Mouse (Mus musculus) embryonic facial prominence, embryonic 15.5 days (tissue): ENCODE measurements around the gene Tmem243. TPM values are rescaled to one million over a fixed set of nuclear protein-coding genes. Genes with fewer than 3 reads are reported as not detected.

Source experiments
- ATAC-seq: fragments of 200-750 bp; cut with Nextera tagmentation; 2 replicates; pipeline ENCODE4 v1.8.0; 2017; ENCODE audit warnings: low read depth, moderate TSS enrichment; ENCODE audit not compliant: insufficient number of reproducible peaks, low FRiP score, low TSS enrichment
- H3K27ac ChIP-seq: fragments of 300-500 bp; sonication (generic); replicated peaks from 2 replicates; pipeline ENCODE4 v1.5.1; 2015; ENCODE audit warnings: mild to moderate bottlenecking, inconsistent platforms
- H3K27me3 ChIP-seq: fragments of 300-500 bp; sonication (generic); 2 replicates; pipeline ENCODE4 v1.6.1; 2015; ENCODE audit warnings: inconsistent platforms
- H3K36me3 ChIP-seq: fragments of 300-500 bp; sonication (generic); 2 replicates; pipeline ENCODE4 v1.6.1; 2015; ENCODE audit warnings: mild to moderate bottlenecking, inconsistent platforms
- H3K4me1 ChIP-seq: fragments of 300-500 bp; sonication (generic); 2 replicates; pipeline ENCODE4 v1.6.1; 2015; ENCODE audit warnings: inconsistent platforms
- H3K4me2 ChIP-seq: fragments of 300-500 bp; sonication (generic); replicated peaks from 2 replicates; pipeline ENCODE4 v1.6.1; 2015; ENCODE audit warnings: mild to moderate bottlenecking, inconsistent platforms
- H3K4me3 ChIP-seq: fragments of 300-500 bp; sonication (generic); replicated peaks from 2 replicates; pipeline ENCODE4 v1.5.1; 2015; ENCODE audit warnings: mild to moderate bottlenecking, inconsistent platforms
- H3K9ac ChIP-seq: fragments of 300-500 bp; sonication (generic); 2 replicates; pipeline ENCODE4 v1.6.1; 2015; ENCODE audit warnings: inconsistent platforms
- H3K9me3 ChIP-seq: fragments of 300-500 bp; sonication (generic); replicated peaks from 2 replicates; pipeline ENCODE4 v1.6.1; 2016; ENCODE audit warnings: inconsistent platforms
- WGBS: fragments of 180-500 bp; shearing (Covaris S2); methylation state at CpG from one replicate; pipeline ENCODE4 v1.1.7; 2015; 5-methylcytosine and 5-hydroxymethylcytosine counted together
- polyA plus RNA-seq: library from polyadenylated mRNA; unstranded; fragments of >200 nt; fragmentation: Nextera tagmentation; extraction: Ambion mirVana; gene quantifications from 2 replicates; pipeline ENCODE4 v1.2.1, GENCODE M21; 2015

Tmem243 gene
- polyA plus RNA-seq, 1 experiment from 2014 or later, result 14.5 TPM

DNA sequence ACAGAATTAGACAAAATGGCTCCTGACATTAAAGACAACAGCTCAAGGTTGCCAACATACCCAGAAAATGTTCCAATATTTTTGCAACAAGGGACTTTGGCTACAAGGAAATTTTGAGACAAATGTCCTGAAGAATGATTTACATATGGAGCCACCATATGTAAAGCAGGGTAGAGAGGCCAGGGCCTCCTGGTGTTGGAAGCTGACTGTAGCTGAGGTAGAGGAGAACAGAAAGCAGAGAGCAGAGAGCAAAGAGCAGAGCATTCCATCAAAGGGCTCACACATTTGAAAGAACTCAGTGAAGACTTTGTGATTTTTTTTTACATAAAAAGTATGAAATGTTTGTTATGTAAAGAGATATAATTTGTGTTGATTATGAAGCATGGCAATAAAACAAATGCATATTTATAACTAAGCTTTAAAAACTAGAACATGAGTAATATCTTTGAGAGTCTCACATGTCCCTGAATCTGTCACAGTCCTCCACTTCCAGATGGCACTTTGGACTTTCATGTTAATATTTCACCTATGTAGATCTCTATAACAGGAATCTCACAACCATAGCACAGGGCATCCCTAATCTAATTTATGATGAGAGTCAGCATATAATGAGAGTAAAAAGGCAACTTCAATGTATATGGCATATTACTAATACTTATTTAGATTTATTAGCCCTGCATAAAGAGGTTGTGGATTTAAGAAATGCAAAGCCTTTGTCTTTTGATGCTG lies 20.5 kb upstream of the Tmem243 start:
- ATAC-seq, result no peak
- Histone ChIP-seq H3K27me3 (no peaks in the 10 kb centered on the region), H3K36me3 (no peaks in the 10 kb centered on the region), H3K27ac (no peak overlapping the region), H3K4me2 (no peak overlapping the region), H3K4me1 (no peaks in the 10 kb centered on the region), H3K4me3 (no peak overlapping the region), H3K9me3 (no peaks in the 10 kb centered on the region), H3K9ac (no peak overlapping the region)

DNA sequence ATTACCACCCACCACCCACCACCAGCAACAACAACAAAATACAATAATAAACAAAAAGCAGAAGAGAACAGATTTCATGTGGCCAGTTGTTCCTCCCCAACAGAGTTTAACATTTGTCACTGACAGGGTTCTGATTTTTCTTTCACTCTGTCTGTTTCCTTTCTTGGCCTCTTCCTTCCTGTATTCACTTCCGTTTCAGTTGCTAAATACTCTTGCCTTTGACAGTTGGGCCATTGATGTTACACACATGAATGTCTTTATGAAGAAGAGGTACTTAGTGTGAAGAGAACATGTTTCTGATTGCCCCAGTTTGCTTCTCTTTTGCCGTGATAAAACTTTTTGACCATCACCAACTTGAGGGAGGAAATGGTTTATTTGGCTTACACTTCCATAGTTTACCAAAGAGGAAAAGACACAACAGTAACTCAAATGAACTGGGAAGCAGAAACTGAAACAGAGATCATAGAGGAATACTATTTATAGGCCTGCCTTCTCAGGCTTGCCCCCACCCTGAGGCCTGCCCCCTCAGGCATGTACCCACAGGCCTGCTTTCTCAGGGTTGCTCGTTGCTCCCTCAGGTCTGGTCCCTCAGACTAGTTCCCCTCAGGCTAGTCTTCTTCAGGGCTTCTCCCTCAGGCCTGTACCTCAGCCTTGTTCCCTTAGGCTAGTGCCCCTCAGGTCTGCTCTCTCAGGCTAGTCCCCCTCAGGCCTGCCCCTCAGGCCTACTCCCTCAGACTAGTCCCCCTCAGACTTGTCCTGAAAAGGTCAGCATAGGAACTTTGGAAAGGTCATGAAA lies 13.3 kb upstream of the Tmem243 start:
- H3K9me3 ChIP-seq, result no peaks in the 10 kb centered on the region
- H3K4me3 ChIP-seq, result no peak overlapping the region
- no peak overlapping the region for H3K4me2 ChIP-seq
- no peaks in the 10 kb centered on the region for H3K4me1 ChIP-seq
- H3K27me3 ChIP-seq, result no peaks in the 10 kb centered on the region
- H3K9ac ChIP-seq, result no peak overlapping the region
- no peak for ATAC-seq
- 69% methylated on average over 3 of the region's 3 CpGs for WGBS
- no peak overlapping the region for H3K27ac ChIP-seq
- no peaks in the 10 kb centered on the region for H3K36me3 ChIP-seq

GRCm38 (mm10) chr5:9090493-9091106 lies 9.9 kb upstream of the Tmem243 start:
- Histone ChIP-seq H3K9me3 (no peaks in the 10 kb centered on the region), H3K4me3 (no peak overlapping the region), H3K4me2 (no peak overlapping the region), H3K36me3 (no peaks in the 10 kb centered on the region), H3K4me1 (no peaks in the 10 kb centered on the region), H3K9ac (no peak overlapping the region), H3K27ac (no peak overlapping the region), H3K27me3 (no peaks in the 10 kb centered on the region)
- ATAC-seq, result no peak
- WGBS, result 52% methylated on average over 6 of the region's 6 CpGs

DNA sequence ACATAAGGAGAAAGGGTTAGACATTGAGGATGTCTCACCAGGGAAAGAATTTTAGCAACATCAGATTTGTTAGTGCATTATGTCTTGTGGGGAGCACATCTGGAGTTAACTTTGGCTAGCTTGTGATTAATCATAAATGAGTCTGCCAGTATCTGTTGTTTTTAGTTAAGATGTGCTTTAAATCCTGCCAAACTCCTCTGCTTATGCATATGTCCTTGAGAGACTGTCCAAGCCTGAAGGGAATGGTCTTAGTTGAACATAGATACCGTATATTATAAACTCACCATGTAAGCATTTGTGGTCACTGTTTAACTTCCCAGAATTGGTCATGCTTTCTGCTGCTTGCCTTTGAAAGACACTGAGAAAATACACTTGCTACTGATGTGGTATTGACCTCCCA lies 7.8 kb upstream of the Tmem243 start:
- ATAC-seq, result no peak
- WGBS, result 43% methylated on average over 1 of the region's 1 CpGs
- no peak overlapping the region for H3K4me2 ChIP-seq
- no peak overlapping the region for H3K9ac ChIP-seq
- H3K4me1 ChIP-seq, result no peaks in the 10 kb centered on the region
- 0 out of 2 replicates have a peak, but pooled peaks cover 4% of the 10 kb centered on the region for H3K9me3 ChIP-seq
- H3K27ac ChIP-seq, result no peak overlapping the region
- H3K36me3 ChIP-seq, result no peaks in the 10 kb centered on the region
- no peaks in the 10 kb centered on the region for H3K27me3 ChIP-seq
- H3K4me3 ChIP-seq, result no peak overlapping the region

GRCm38 (mm10) chr5:9093490-9093889 lies 7.0 kb upstream of the Tmem243 start:
- H3K4me3 ChIP-seq, result no peak overlapping the region
- 81% methylated on average over 4 of the region's 4 CpGs for WGBS

DNA sequence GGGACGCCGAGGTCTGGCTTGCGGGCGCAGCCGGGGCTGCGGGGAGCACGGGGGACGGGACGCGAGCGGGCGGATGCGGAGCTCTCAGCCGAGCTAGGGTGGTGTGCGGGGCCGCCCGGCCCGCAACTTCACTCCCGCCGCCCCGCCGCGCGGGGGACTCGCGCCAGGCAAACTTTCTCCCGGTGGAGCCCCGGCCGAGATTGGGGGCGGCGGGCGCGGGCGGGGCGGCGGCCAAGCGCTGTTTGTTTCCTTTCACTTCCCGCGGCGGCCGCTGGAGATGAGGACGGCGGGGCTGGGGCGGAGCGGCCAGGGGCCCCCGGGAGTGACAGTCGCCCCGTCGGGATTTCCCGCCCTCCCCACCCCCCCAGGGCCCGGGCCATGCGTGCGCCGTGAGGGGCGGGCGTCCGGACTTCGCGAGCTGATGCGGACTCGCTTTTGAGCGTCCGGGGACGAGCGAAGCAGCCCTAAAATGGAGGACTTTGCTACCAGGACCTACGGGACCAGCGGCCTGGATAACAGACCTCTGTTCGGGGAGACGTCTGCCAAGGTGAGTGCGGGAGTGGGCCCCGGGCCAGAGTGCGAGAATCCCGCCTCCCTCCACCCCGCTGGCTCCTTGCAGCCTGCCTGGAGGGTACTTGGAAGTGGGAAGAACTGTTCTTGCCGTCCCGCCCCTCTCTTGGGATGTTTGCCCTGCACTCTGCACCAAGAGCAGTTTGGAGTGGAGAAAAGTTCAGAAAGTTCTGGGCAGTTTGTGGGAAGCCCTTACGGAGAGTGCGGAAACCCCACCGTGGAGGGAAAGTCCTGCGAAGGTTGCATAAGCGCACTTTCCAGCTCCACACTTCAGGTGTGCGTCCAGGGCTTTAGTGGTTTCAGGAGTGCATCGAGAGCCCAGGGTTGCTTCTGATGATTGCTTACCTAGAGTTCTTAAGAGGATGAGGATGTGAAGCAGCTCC lies 657 bp downstream of the Tmem243 start:
- H3K27ac ChIP-seq, result peak overlapping the region; percentile 58
- H3K4me1 ChIP-seq, result peaks cover 10% of the 10 kb centered on the region; the same call in 1 of the 2 replicates
- peaks cover 6% of the 10 kb centered on the region; the same call in 1 of the 2 replicates for H3K27me3 ChIP-seq
- 1% methylated on average over 64 of the region's 83 CpGs for WGBS
- peak overlapping the region; percentile 68 for H3K9ac ChIP-seq
- peak overlapping the region; percentile 89 for H3K4me2 ChIP-seq
- peak overlapping the region; percentile 88 for H3K4me3 ChIP-seq
- no peaks in the 10 kb centered on the region for H3K36me3 ChIP-seq
- peak; percentile 81 for ATAC-seq
- H3K9me3 ChIP-seq, result 0 out of 2 replicates have a peak, but pooled peaks cover 4% of the 10 kb centered on the region

More at GRCm38 (mm10) chr5:9093490-9093889, 7.0 kb upstream of the Tmem243 start:
- 0 out of 2 replicates have a peak, but pooled peaks cover 4% of the 10 kb centered on the region for H3K9me3 ChIP-seq
- H3K27ac ChIP-seq, result no peak overlapping the region
- ATAC-seq, result no peak
- no peaks in the 10 kb centered on the region for H3K4me1 ChIP-seq
- no peak overlapping the region for H3K4me2 ChIP-seq
- H3K9ac ChIP-seq, result no peak overlapping the region
- H3K27me3 ChIP-seq, result no peaks in the 10 kb centered on the region
- no peaks in the 10 kb centered on the region for H3K36me3 ChIP-seq

GRCm38 (mm10) chr5:9102696-9103095 lies 2.2 kb downstream of the Tmem243 start:
- no peak overlapping the region for H3K27ac ChIP-seq
- ATAC-seq, result no peak
- no peak overlapping the region for H3K4me3 ChIP-seq
- H3K36me3 ChIP-seq, result no peaks in the 10 kb centered on the region
- H3K9me3 ChIP-seq, result no peaks in the 10 kb centered on the region
- peaks cover 6% of the 10 kb centered on the region; the same call in 1 of the 2 replicates for H3K27me3 ChIP-seq
- 85% methylated on average over 2 of the region's 2 CpGs for WGBS
- H3K9ac ChIP-seq, result no peak overlapping the region
- H3K4me1 ChIP-seq, result peaks cover 10% of the 10 kb centered on the region; the same call in 1 of the 2 replicates
- H3K4me2 ChIP-seq, result no peak overlapping the region

GRCm38 (mm10) chr5:9103958-9104357 lies 3.5 kb downstream of the Tmem243 start:
- H3K4me1 ChIP-seq, result peaks cover 10% of the 10 kb centered on the region; the same call in 1 of the 2 replicates
- no peak overlapping the region for H3K4me2 ChIP-seq
- H3K27ac ChIP-seq, result no peak overlapping the region
- no peak overlapping the region for H3K9ac ChIP-seq
- peaks cover 6% of the 10 kb centered on the region; the same call in 1 of the 2 replicates for H3K27me3 ChIP-seq
- no peak overlapping the region for H3K4me3 ChIP-seq
- no peaks in the 10 kb centered on the region for H3K36me3 ChIP-seq
- no peaks in the 10 kb centered on the region for H3K9me3 ChIP-seq
- 84% methylated on average over 8 of the region's 8 CpGs for WGBS
- ATAC-seq, result no peak

GRCm38 (mm10) chr5:9106806-9107205 lies 6.3 kb downstream of the Tmem243 start:
- Histone ChIP-seq H3K4me2 (no peak overlapping the region), H3K4me3 (no peak overlapping the region), H3K27ac (no peak overlapping the region), H3K36me3 (no peaks in the 10 kb centered on the region), H3K9ac (no peak overlapping the region), H3K4me1 (no peaks in the 10 kb centered on the region), H3K27me3 (peaks cover 6% of the 10 kb centered on the region; the same call in 1 of the 2 replicates), H3K9me3 (no peaks in the 10 kb centered on the region)
- 70% methylated on average over 6 of the region's 6 CpGs for WGBS
- no peak for ATAC-seq

DNA sequence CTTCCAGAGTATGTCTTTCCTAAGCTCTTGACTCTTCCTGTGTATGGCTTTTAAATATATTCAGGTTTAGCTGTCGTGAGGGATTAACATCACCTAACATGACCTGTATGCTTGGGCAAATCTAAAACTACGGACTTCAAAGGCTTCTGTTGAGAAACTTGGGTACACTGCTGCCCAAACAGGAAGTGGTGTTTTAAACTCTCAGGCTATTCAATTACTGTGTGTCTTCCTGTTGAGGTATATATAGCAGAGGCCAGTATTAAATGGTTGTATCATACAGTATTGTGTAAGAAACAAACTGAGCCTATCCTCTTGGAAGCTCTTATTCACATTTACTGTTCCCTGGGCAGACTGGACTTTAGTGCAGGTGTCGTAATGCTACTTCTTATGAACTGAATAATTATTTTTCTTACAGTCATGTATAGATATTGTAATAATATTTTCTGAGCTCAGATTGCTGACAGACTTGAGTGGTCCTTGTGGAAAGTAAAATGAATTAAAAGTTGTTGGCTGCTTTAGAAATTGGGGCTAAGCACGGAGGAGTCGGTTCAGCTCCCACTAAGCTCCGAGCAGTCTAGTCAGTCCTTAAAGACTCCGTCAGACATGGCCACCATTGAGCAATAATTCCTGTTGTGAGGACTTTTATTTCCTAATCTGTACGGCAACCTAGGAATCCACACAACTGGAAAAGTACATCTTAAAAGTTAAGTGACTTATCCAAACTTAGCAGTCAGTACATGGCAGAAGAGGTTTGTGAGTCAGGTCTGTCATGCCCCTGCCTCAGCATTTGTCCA lies 7.0 kb downstream of the Tmem243 start:
- Histone ChIP-seq H3K4me3 (no peak overlapping the region), H3K4me2 (no peak overlapping the region), H3K36me3 (no peaks in the 10 kb centered on the region), H3K27ac (no peak overlapping the region), H3K4me1 (no peaks in the 10 kb centered on the region), H3K9me3 (no peaks in the 10 kb centered on the region), H3K9ac (no peak overlapping the region), H3K27me3 (peaks cover under 1% of the 10 kb centered on the region; the same call in 1 of the 2 replicates)
- 72% methylated on average over 8 of the region's 8 CpGs for WGBS
- ATAC-seq, result no peak
